Mouse (Mus musculus) mouse embryonic stem cell (cell line): ENCODE results near the gene Traf3ip2.

Source experiments
- in situ Hi-C, 2 experiments: fragments of 300-500 bp; cut with MboI; formaldehyde crosslinking; loops; 1 replicate in 1 of 2; 3 replicates in 1 of 2; pipeline ENCODE4 v1.14.3; 2019 to 2020; ENCODE audit warnings: low sequenced_read_pairs in 2 of 2, low pct_unique_long_range_greater_than_20kb in 1 of 2, mixed read lengths in 1 of 2; ENCODE audit not compliant: unreplicated experiment in 1 of 2

Traf3ip2 gene

DNA sequence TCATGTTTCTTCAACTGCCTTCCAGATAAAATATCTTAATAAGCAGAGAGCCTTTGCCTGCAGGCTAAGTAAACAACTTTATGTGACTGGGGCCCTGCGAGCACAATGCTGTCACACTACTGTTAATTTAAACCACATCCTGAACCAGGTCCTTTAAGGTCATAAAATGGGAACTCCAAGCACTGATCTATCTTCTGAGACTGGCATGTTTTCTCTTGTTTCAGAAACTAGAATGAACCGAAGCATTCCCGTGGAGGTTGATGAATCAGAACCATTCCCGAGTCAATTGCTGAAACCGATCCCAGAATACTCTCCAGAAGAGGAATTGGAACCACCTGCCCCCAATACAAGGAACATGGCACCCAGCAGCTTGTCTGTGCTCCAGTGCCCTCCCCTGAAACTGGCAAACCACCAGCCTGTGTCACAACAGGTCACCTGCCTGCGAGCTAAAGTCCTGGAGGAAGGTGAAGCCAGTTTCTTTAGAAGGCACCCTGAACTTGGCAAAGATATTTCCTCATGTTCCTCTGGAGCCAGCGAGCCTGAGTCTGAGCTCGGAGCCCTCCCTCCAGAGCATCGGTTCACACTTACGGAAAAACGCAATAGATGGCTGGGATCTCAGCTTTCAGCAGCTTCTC is 13.0 kb downstream of the Traf3ip2 start:
- in situ Hi-C loops: no loop called here

DNA sequence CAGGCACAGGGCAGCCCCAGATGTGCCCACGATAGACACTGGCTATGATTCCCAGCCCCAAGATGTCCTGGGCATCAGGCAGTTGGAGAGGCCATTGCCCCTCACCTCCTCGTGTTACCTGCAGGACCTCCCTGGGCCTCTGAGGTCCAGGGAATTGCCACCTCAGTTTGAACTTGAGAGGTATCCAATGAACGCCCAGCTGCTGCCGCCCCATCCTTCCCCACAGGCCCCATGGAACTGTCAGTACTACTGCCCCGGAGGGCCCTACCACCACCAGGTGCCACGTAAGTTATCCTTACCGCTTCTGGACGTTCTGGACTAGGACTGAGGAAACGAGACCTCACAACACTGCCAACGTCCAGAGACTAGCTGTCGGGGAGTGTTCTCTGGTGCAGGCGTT is 13.6 kb downstream of the Traf3ip2 start:
- in situ Hi-C loops: no loop called here

DNA sequence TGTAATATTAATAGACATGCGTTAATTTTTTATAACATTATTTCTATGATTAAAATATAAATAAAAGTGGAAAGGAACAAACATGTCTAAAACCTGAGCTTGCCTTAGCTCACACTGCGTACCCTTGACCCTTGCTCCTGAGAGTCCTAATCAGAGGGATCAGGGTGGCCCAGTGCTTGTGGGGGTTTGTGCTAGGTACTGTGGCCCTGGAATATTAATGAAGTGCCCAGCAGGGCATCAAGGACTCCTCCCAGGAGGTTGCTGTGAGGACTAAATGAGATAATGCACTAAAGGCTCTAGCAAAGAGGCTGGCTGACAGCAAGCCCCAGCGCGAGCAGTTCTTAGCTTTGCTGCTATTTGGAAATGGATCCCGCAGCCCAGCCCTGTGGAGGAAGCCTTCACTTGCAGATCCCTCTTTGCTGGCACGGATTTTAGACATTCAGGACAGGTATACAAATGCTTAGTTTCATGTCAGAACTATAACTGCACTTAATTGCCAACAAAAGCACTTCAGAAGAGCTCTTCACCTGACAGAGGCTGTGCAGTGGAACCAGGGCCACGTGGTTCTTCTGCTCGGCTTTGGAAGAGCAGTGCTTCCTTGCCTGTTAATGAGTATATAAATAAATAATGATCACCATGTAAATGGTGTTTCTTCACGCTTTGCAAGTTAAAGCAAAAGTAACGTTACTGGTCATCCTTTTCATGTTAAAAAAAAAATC is 16.2 kb downstream of the Traf3ip2 start:
- in situ Hi-C loops: no loop called here

GRCm38 (mm10) chr10:39629746-39630552 is 17.2 kb downstream of the Traf3ip2 start:
- in situ Hi-C loops: no loop called here

GRCm38 (mm10) chr10:39630811-39631210 is 18.1 kb downstream of the Traf3ip2 start:
- in situ Hi-C loops: no loop called here

DNA sequence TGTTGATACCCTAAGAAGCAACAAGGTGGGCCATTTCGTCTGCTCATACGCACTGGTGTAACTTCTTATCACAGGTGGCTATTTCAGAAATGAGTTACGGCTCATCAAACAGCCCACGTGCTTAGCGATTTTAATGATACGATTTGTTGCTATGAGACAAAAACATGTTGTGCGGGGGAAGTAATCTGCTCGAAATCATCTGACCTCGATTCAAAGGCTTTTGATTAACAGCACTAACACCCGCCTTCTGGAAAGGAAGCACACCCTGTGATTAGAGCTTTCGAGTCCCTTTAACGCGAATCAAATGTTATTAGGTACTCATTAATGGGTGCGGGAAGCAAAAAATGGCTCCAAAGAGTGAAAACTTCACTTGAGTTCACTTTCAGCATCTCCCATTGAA is 18.9 kb downstream of the Traf3ip2 start:
- in situ Hi-C loops: no loop called here

DNA sequence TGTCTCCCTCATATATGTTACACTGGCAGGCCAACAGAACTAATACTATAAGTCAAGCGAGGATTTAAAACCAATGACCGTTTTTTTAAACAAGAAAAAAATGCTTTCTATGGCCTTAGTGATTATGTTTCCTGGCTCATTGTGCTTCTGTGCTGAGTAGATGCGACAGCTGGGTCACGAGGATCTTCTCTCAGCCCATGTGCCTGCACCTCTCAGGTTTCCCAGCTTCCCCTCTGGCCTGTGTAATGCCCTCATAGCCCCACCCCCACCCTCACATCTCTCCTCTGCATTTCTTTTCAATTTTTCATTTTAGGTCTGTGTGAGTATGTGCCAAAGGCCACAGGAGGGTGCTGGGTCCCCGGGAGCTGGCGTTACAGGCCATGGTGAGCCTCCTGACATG is 20.6 kb downstream of the Traf3ip2 start:
- in situ Hi-C loops: no loop called here

DNA sequence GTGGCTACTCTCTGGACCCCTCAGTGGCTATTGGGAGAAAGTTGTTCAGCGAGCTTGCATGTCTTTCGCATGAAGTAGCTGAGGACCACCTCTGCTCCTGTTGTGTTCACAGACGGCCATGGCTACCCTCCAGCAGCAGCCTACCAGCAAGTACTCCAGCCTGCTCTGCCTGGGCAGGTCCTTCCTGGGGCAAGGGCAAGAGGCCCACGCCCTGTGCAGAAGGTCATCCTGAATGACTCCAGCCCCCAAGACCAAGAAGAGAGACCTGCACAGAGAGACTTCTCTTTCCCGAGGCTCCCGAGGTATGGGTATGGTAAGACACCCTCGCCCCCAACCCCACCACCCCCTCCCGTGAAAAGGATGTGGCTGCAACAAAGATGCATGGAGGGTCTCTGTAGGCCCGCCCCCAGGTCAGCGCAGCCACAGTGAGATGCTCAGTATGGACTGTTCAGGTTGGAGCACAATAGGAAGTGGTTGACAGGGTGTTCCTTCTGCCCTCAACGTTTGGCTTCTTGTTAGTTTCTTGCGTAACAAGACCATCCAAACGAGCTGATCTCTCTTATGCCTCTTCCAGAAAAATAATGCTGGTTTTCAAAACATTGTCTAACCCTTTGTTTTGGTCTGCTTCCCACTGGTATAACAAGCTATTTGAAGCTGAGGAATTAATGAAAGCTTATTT is 21.8 kb downstream of the Traf3ip2 start:
- in situ Hi-C loops: no loop called here

GRCm38 (mm10) chr10:39638862-39639261 is 26.1 kb downstream of the Traf3ip2 start:
- in situ Hi-C loops: no loop called here

DNA sequence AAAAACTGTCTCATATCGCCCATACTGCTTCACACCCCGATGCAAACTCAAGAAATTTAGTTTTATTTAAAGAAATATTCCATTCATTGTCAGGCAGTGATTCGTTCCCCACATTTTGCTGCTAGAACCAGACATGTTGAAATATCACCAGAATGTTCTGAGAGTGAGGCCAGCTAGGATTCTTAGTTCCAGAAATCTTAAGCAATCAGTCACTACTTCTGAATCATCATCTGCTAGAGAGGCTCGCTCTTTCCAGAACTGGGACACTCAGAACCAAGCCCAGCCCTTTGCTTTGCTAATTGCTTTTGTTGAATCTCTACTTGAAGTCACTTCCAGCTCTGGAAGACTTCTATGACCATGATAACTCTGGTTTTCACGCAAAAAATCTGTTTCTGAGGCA is 27.0 kb downstream of the Traf3ip2 start:
- in situ Hi-C loops: no loop called here

GRCm38 (mm10) chr10:39640817-39641226 is 28.1 kb downstream of the Traf3ip2 start:
- in situ Hi-C loops: no loop called here

DNA sequence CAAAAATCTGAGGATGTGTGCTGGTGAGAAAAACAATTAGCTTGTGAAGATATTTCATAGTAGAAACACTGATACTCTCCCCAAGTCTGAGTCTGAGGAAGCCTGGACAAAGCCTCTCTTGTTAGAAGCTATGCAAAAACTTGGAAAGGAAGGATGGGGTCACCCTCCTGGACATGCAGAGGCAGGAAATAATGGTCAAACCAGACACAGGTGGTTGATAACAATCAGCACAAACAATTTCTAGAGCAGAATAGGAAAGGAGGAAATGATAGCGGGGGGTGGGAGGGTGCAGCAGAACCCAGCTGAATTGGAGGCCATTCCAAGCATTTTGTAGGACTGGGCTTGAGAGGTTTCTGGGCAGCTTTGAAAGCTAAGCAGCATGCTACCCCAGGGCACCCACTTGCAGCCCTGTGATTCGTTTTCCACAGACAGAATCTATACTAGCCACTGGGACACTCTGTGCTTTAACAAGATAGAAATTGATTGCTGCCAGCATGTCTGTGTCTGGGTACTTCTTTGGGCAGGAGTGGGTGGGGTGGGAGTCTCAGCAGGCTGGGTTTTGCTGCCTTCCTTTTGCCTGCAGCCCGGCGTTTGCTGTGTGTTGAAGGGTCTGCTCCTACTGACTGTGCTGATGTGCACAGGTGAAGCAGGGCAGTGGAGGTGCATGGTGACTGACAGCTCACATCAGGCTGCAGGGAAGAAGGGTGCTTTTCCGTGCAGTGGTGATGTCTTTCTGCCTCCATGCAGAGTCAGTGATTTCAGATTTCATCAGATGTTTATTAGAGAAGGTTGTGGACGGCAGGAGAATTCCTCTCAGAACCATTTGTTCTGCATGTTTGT is 33.3 kb downstream of the Traf3ip2 start:
- in situ Hi-C loops: no loop called here

DNA sequence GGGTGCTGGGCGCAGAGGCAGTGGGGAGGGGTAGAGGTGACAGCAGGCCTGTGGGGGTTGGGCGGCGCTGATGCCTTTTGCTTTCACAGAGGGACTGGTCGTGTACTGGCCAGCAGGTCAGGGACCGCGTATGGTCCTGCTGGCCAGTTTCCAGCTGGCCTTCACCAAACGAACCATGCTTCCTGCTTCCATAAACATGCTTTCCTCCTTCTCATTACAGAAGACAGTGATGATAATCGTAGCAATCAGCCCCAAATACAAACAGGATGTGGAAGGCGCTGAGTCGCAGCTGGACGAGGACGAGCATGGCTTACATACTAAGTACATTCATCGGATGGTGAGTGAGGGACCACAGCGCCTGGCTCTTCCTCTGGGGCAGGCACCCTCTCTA is 33.9 kb downstream of the Traf3ip2 start:
- in situ Hi-C loops: no loop called here

- in situ Hi-C loops: no loop called here
Measured at GRCm38 (mm10) chr10:39647118-39647517, 34.4 kb downstream of the Traf3ip2 start.

DNA sequence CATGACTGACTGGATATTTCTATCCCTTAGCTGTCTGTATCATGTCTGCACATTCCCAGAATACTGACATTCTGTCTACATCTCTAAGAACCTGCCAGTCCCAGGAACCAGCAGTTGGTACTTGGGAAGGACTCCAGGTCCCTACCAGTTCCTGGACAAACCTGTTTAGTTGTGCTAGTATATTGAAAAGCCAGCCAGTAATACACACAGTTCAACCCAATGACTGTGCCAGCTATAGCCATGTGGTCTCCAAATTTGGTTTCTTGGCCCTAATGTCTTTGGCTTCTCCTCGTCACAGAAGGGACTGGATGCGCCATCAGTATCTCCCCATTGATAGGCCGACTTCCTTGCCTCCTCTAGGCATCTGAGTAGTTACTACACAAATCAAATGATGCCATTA is 35.5 kb downstream of the Traf3ip2 start:
- in situ Hi-C loops: no loop called here

- in situ Hi-C loops: no loop called here
Measured at GRCm38 (mm10) chr10:39649550-39649949, 36.8 kb downstream of the Traf3ip2 start.

GRCm38 (mm10) chr10:39650316-39650715 is 37.6 kb downstream of the Traf3ip2 start:
- in situ Hi-C loops: no loop called here

GRCm38 (mm10) chr10:39654001-39654416 is 41.3 kb downstream of the Traf3ip2 start:
- in situ Hi-C loops: no loop called here
